Mouse (Mus musculus) midbrain, embryonic 15.5 days (tissue): Measurements from ENCODE around the gene Gtdc1. TPM values are rescaled to one million over a fixed set of nuclear protein-coding genes. Genes with fewer than 3 reads are reported as not detected.

Experiments used
- ATAC-seq: fragments of 200-750 bp; cut with Nextera tagmentation; replicated peaks from 2 replicates; pipeline ENCODE4 v1.8.0; 2017; ENCODE audit warnings: moderate TSS enrichment
- H3K27ac ChIP-seq: fragments of 300-500 bp; sonication (generic); 2 replicates; pipeline ENCODE4 v1.5.1; 2015; ENCODE audit warnings: mild to moderate bottlenecking, inconsistent platforms
- H3K27me3 ChIP-seq: fragments of 300-500 bp; sonication (generic); replicated peaks from 2 replicates; pipeline ENCODE4 v1.6.1; 2015; ENCODE audit warnings: inconsistent platforms
- H3K36me3 ChIP-seq: fragments of 300-500 bp; sonication (generic); replicated peaks from 2 replicates; pipeline ENCODE4 v1.6.1; 2015; ENCODE audit warnings: inconsistent platforms
- H3K4me1 ChIP-seq: fragments of 300-500 bp; sonication (generic); 2 replicates; pipeline ENCODE4 v1.6.1; 2015; ENCODE audit warnings: inconsistent platforms
- H3K4me2 ChIP-seq: fragments of 300-500 bp; sonication (generic); 2 replicates; pipeline ENCODE4 v1.6.1; 2015; ENCODE audit warnings: inconsistent platforms, mild to moderate bottlenecking, moderate library complexity
- H3K4me3 ChIP-seq: fragments of 300-500 bp; sonication (generic); 2 replicates; pipeline ENCODE4 v1.5.1; 2015; ENCODE audit warnings: mild to moderate bottlenecking, inconsistent platforms
- H3K9ac ChIP-seq: fragments of 300-500 bp; sonication (generic); 2 replicates; pipeline ENCODE4 v1.6.1; 2015; ENCODE audit warnings: mild to moderate bottlenecking, inconsistent platforms
- H3K9me3 ChIP-seq: fragments of 300-500 bp; sonication (generic); 2 replicates; pipeline ENCODE4 v1.6.1; 2016; ENCODE audit warnings: inconsistent platforms
- WGBS: fragments of 180-500 bp; shearing (Covaris S2); methylation state at CpG from one replicate; pipeline ENCODE4 v1.1.7; 2015; ENCODE audit warnings: mixed read lengths; 5-methylcytosine and 5-hydroxymethylcytosine counted together
- polyA plus RNA-seq: library from polyadenylated mRNA; unstranded; fragments of >200 nt; fragmentation: Nextera tagmentation; extraction: Ambion mirVana; gene quantifications from 2 replicates; pipeline ENCODE4 v1.2.1, GENCODE M21; 2015

Gtdc1 gene
- 16.8 and 17.2 TPM in 2 replicates for polyA plus RNA-seq

- ATAC-seq = peak; percentile 85; the same call in 1 of the 2 replicates
- no peaks in the 10 kb centered on the region for H3K9me3 ChIP-seq
- peaks cover 8% of the 10 kb centered on the region; the same call in 1 of the 2 replicates for H3K4me1 ChIP-seq
- WGBS = 2% methylated on average over 22 of the region's 27 CpGs
- H3K4me2 ChIP-seq = peak within 1 kb of the TSS; percentile 80
- peak within 1 kb of the TSS; percentile 82 for H3K9ac ChIP-seq
- H3K27ac ChIP-seq = peak within 1 kb of the TSS; percentile 87
- no peaks in the 10 kb centered on the region for H3K27me3 ChIP-seq
- no peaks in the 10 kb centered on the region for H3K36me3 ChIP-seq
- peak within 1 kb of the TSS; percentile 94 for H3K4me3 ChIP-seq
Measured at GRCm38 (mm10) chr2:44927482-44927811, at the start of gene Gtdc1. Gtdc1 (minus strand) TSS chr2:44927657.

- H3K9me3 ChIP-seq = no peaks in the 10 kb centered on the region
- ATAC-seq = no peak
- H3K4me1 ChIP-seq = peaks cover 15% of the 10 kb centered on the region
- H3K27me3 ChIP-seq = no peaks in the 10 kb centered on the region
- no peaks in the 10 kb centered on the region for H3K36me3 ChIP-seq
- no peak overlapping the region for H3K4me2 ChIP-seq
- 87% methylated on average over 3 of the region's 3 CpGs for WGBS
- no peak overlapping the region for H3K27ac ChIP-seq
- H3K9ac ChIP-seq = no peak overlapping the region
- H3K4me3 ChIP-seq = no peak overlapping the region
Measured at GRCm38 (mm10) chr2:44977051-44977450, 49.6 kb upstream of the Gtdc1 start.

DNA sequence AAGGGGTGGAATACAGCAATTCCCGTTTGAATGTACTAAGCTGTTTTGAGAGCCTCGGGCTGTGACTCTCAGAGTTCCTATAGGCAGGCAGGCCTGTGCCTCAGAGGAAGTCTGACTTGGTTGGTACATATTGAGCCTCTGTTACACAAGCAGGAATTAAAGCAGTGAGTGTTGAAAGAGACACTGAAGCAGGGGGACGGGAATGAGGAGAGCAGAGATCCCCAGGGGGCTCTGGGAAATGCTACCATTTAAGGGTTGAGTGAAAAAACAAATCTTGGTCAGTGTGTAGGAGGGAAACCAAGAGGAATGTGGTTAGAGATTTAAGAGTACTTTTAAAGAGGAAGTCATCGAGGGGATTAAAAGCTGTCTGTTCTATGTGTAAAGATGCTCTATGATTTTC is 49.0 kb upstream of the Gtdc1 start:
- H3K4me1 ChIP-seq = peaks cover 15% of the 10 kb centered on the region

GRCm38 (mm10) chr2:44973828-44974227 is 46.4 kb upstream of the Gtdc1 start:
- 90% methylated on average over 6 of the region's 6 CpGs for WGBS
- Histone ChIP-seq H3K9me3 (no peaks in the 10 kb centered on the region), H3K4me1 (peaks cover 5% of the 10 kb centered on the region), H3K27me3 (no peaks in the 10 kb centered on the region), H3K4me2 (no peak overlapping the region), H3K4me3 (no peak overlapping the region), H3K27ac (no peak overlapping the region), H3K9ac (no peak overlapping the region), H3K36me3 (no peaks in the 10 kb centered on the region)
- ATAC-seq = no peak

More for the DNA sequence above, 49.0 kb upstream of the Gtdc1 start:
- no peak overlapping the region for H3K27ac ChIP-seq
- no peaks in the 10 kb centered on the region for H3K27me3 ChIP-seq
- H3K4me2 ChIP-seq = no peak overlapping the region
- no peak overlapping the region for H3K9ac ChIP-seq
- 47% methylated on average over 4 of the region's 4 CpGs for WGBS
- H3K4me3 ChIP-seq = no peak overlapping the region
- no peaks in the 10 kb centered on the region for H3K36me3 ChIP-seq
- no peak for ATAC-seq
- H3K9me3 ChIP-seq = no peaks in the 10 kb centered on the region

DNA sequence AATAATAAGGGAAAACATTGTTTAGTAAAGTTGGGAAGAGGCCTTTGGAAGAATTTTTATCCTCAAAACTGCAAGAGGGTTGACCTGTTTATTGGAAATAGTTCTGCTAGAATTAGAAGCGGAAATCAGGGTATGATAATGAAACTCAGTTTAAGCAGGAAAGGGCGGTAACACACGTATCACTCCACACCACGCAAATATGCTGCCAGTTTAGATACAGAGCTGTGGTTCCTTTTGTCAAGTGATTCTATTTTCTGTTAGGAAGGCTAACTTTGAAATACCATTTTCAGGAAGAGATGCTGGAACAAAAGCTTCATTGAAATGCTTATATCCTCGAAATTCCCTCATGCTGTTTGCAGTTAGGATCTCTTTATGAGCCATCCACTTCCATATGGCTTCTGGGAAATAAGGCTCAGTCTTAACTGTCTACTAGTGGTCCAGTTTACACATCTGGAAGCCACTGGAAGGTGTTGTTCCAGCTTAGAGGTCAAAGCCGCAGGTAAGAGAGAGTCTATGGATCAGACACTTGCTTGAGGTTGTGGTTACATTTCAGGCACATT is 42.7 kb upstream of the Gtdc1 start:
- H3K27me3 ChIP-seq = no peaks in the 10 kb centered on the region
- no peak overlapping the region for H3K27ac ChIP-seq
- H3K4me3 ChIP-seq = no peak overlapping the region
- no peaks in the 10 kb centered on the region for H3K4me1 ChIP-seq
- WGBS = 88% methylated on average over 6 of the region's 6 CpGs
- no peaks in the 10 kb centered on the region for H3K9me3 ChIP-seq
- H3K9ac ChIP-seq = no peak overlapping the region
- H3K4me2 ChIP-seq = no peak overlapping the region
- no peak for ATAC-seq
- no peaks in the 10 kb centered on the region for H3K36me3 ChIP-seq

- H3K36me3 ChIP-seq = no peaks in the 10 kb centered on the region
- ATAC-seq = no peak
- H3K9ac ChIP-seq = no peak overlapping the region
- no peak overlapping the region for H3K4me2 ChIP-seq
- 97% methylated on average over 1 of the region's 1 CpGs for WGBS
- H3K27ac ChIP-seq = no peak overlapping the region
- no peak overlapping the region for H3K4me3 ChIP-seq
- H3K27me3 ChIP-seq = no peaks in the 10 kb centered on the region
- no peaks in the 10 kb centered on the region for H3K9me3 ChIP-seq
- H3K4me1 ChIP-seq = no peaks in the 10 kb centered on the region
Measured at GRCm38 (mm10) chr2:44969640-44970039, 42.2 kb upstream of the Gtdc1 start.

DNA sequence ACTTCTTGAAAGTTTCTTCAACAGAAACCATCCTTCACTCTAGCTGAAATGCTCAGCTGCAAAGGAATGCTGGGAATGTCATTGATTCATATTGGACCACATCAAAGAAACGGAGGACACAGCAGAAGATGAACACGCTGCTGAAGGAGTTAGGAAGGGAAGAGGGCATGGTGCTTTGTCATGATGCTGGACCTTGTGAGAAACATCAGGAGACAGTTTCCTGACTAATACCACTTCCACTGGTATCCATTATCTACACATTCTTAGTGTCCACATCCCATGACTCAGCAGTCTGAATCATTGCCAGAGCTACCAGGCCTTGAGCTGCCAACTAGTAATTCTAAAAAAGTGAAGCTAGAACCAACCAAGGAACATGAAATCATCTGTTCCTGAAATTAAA is 41.8 kb upstream of the Gtdc1 start:
- WGBS = 92% methylated on average over 2 of the region's 2 CpGs
- H3K4me2 ChIP-seq = no peak overlapping the region
- no peaks in the 10 kb centered on the region for H3K27me3 ChIP-seq
- H3K4me3 ChIP-seq = no peak overlapping the region
- no peaks in the 10 kb centered on the region for H3K9me3 ChIP-seq
- no peaks in the 10 kb centered on the region for H3K36me3 ChIP-seq
- H3K27ac ChIP-seq = no peak overlapping the region
- no peak overlapping the region for H3K9ac ChIP-seq
- H3K4me1 ChIP-seq = no peaks in the 10 kb centered on the region
- no peak for ATAC-seq

DNA sequence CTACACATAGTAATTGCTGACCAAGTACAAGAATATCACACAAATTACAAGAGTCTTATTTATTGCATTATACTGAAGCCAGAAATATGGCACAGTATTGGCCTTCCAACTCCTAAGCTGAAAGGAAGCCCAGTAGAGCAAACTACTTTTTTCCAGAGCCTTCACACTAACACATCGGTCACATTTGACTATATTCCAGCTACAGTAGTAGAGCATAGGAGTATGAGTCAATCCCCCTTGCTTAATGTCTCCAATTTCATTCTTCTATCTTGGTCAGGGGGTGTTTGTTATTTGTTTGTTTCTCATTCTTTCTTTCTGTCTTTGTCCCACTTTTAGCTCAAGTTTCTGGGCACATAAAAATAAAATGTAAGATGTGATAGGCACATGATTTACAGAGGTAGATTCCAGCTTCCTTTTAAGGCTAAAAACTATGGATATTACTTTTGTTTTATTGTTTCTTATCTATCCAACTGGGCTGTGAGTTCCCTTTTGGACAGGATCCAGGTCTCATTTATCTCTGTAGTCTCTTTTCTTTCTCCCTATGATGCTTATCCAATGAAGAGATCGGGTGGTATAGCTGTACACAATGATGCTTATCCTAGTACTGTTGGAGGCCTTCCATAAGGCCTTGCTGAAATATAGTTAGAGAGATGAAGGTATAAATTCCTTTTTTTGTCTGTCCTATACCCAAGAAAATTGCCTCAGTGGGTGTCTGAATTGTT is 38.5 kb upstream of the Gtdc1 start:
- ATAC-seq = no peak
- Histone ChIP-seq H3K27me3 (no peaks in the 10 kb centered on the region), H3K36me3 (no peaks in the 10 kb centered on the region), H3K9me3 (no peaks in the 10 kb centered on the region), H3K9ac (no peak overlapping the region), H3K4me1 (no peaks in the 10 kb centered on the region), H3K4me3 (no peak overlapping the region), H3K27ac (no peak overlapping the region), H3K4me2 (no peak overlapping the region)
- 89% methylated on average over 2 of the region's 2 CpGs for WGBS

DNA sequence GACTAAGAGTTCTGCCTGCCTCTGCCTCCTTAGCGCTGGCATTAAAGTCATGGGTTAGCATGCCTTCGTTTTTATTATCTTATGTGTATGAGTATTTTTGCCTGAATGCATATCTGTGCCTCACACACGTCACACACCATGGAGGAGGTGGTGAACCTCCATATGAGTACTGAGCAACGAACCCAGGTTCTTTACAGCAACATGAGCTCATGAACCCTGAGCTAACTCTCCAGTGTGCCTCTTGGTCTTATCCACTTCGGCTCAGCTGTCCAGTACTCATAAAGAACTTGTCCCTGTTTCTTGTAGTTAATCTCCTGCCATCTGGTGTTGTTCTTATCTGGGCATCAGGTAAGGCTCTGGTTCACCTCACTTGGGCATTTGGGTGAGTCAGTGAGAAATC is 35.2 kb upstream of the Gtdc1 start:
- Histone ChIP-seq H3K27ac (no peak overlapping the region), H3K9ac (no peak overlapping the region), H3K9me3 (no peaks in the 10 kb centered on the region), H3K27me3 (no peaks in the 10 kb centered on the region), H3K4me3 (no peak overlapping the region), H3K4me1 (no peaks in the 10 kb centered on the region), H3K36me3 (no peaks in the 10 kb centered on the region), H3K4me2 (no peak overlapping the region)
- 90% methylated on average over 5 of the region's 5 CpGs for WGBS
- ATAC-seq = no peak

- Histone ChIP-seq H3K4me1 (no peaks in the 10 kb centered on the region), H3K27me3 (no peaks in the 10 kb centered on the region), H3K4me3 (no peak overlapping the region), H3K36me3 (no peaks in the 10 kb centered on the region), H3K4me2 (no peak overlapping the region), H3K27ac (no peak overlapping the region), H3K9me3 (no peaks in the 10 kb centered on the region), H3K9ac (no peak overlapping the region)
- no peak for ATAC-seq
- WGBS = 90% methylated on average over 4 of the region's 4 CpGs
Measured at GRCm38 (mm10) chr2:44961192-44961591, 33.7 kb upstream of the Gtdc1 start.

DNA sequence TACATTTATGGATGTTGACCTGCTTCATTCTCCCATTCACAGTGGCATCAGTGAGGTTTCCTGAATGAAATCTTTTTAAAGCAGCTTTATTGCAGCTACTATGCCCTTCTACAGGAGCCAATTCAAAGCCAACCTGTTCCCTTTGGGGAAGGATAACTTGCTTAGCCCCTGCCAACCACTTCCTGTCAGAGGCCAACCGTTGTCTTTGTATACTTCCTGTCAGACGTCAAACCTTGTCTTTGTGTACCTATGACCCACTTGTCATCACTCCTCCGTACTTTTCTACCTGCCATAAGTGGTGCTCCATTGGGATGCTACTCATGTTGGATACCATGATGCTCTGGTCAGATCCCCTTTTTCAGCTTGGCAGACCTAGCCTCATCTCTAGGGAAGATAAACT is 33.1 kb upstream of the Gtdc1 start:
- no peaks in the 10 kb centered on the region for H3K27me3 ChIP-seq
- no peaks in the 10 kb centered on the region for H3K36me3 ChIP-seq
- no peak overlapping the region for H3K9ac ChIP-seq
- no peak overlapping the region for H3K4me3 ChIP-seq
- no peaks in the 10 kb centered on the region for H3K4me1 ChIP-seq
- 86% methylated on average over 3 of the region's 3 CpGs for WGBS
- no peak overlapping the region for H3K4me2 ChIP-seq
- no peak for ATAC-seq
- H3K9me3 ChIP-seq = no peaks in the 10 kb centered on the region
- H3K27ac ChIP-seq = no peak overlapping the region

DNA sequence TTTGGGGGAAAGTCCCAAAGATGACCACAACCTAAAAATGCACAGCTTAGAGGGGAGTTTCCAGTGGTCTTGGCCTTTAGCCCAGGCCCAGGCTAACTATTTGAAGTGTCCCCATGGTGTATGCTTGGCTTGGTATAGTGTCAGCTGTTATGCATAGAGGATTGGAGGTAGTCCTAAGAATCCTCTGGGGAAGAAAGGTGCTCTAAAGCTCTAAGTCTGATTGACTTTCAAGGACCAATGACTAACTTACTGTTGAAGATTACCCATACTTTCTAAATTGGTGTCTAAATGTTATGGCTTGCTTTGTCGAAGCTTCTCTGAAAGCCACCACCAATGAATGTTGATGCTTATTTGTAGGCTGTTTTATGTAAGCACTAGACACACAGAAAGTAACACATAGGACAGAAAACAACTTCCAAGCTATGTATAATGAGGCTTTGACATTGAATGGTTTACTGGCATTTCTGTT is 29.9 kb upstream of the Gtdc1 start:
- Histone ChIP-seq H3K4me2 (no peak overlapping the region), H3K9ac (no peak overlapping the region), H3K4me3 (no peak overlapping the region), H3K27ac (no peak overlapping the region), H3K9me3 (no peaks in the 10 kb centered on the region), H3K36me3 (no peaks in the 10 kb centered on the region), H3K4me1 (no peaks in the 10 kb centered on the region), H3K27me3 (no peaks in the 10 kb centered on the region)
- ATAC-seq = no peak
- 96% methylated on average over 1 of the region's 1 CpGs for WGBS

GRCm38 (mm10) chr2:44956232-44956631 is 28.8 kb upstream of the Gtdc1 start:
- Histone ChIP-seq H3K27ac (no peak overlapping the region), H3K4me3 (no peak overlapping the region), H3K27me3 (no peaks in the 10 kb centered on the region), H3K4me1 (no peaks in the 10 kb centered on the region), H3K4me2 (no peak overlapping the region), H3K9me3 (no peaks in the 10 kb centered on the region), H3K9ac (no peak overlapping the region), H3K36me3 (no peaks in the 10 kb centered on the region)
- 70% methylated on average over 3 of the region's 3 CpGs for WGBS
- no peak for ATAC-seq
